Mouse (Mus musculus) monocyte, adult 2 months (primary cell): ENCODE results near the gene Ttpal.

Experiments
- DNase-seq, 2 experiments: peaks; one replicate each; pipeline ENCODE4 v3.0.0; 2022; ENCODE audit warnings: low spot score in 2 of 2, low read depth in 1 of 2

Ttpal gene

GRCm38 (mm10) chr2:163659431-163659830 is 57.3 kb downstream of the Ttpal start:
- DNase-seq: no peak

GRCm38 (mm10) chr2:163660103-163660701 is 58.1 kb downstream of the Ttpal start:
- DNase-seq: no peak

- DNase-seq: no peak
Measured at GRCm38 (mm10) chr2:163661371-163661850, 59.3 kb downstream of the Ttpal start.

- DNase-seq: no peak
Measured at GRCm38 (mm10) chr2:163662076-163662475, 60.0 kb downstream of the Ttpal start.

- peak in 1 of 2 experiments; percentile 50 for DNase-seq
Measured at GRCm38 (mm10) chr2:163662698-163663221, 60.6 kb downstream of the Ttpal start.

GRCm38 (mm10) chr2:163663930-163664329 is 61.8 kb downstream of the Ttpal start:
- DNase-seq: no peak

GRCm38 (mm10) chr2:163667045-163667444 is 64.9 kb downstream of the Ttpal start:
- DNase-seq: no peak
